Mouse (Mus musculus) CH12.LX (cell line): ENCODE data around the gene Zfp663. TPM values are rescaled to one million over a fixed set of nuclear protein-coding genes. Genes with fewer than 3 reads are reported as not detected.

Source experiments
- DNase-seq: peaks from one replicate; pipeline ENCODE4 v3.0.0-alpha.2; 2013; ENCODE audit errors: extremely low read depth
- H3K27ac ChIP-seq: 2 replicates; pipeline ENCODE4 v1.5.1; 2012; ENCODE audit warnings: low read depth, mild to moderate bottlenecking, control low read depth, moderate library complexity; ENCODE audit not compliant: insufficient read depth
- H3K27me3 ChIP-seq: replicated peaks from 2 replicates; pipeline ENCODE3; 2012; ENCODE audit warnings: inconsistent platforms
- H3K36me3 ChIP-seq, 2 experiments: replicated peaks in 1 of 2; 2 replicates each; pipeline versions ENCODE3 to v1.6.1; 2012; ENCODE audit warnings: inconsistent platforms in 1 of 2, low read length in 1 of 2, mild to moderate bottlenecking in 1 of 2, mixed read lengths in 1 of 2, moderate library complexity in 1 of 2; ENCODE audit not compliant: control insufficient read depth in 1 of 2, insufficient read depth in 1 of 2
- H3K4me1 ChIP-seq, 2 experiments: 2 replicates each; pipeline ENCODE4 v1.6.1; 2012; ENCODE audit warnings: inconsistent platforms in 1 of 2, moderate library complexity in 1 of 2; ENCODE audit not compliant: insufficient read depth in 2 of 2, control insufficient read depth in 1 of 2
- H3K4me2 ChIP-seq: 2 replicates; pipeline ENCODE4 v1.6.1; 2012; ENCODE audit warnings: low read depth, mild to moderate bottlenecking, control low read depth; ENCODE audit not compliant: poor library complexity, insufficient read depth, severe bottlenecking
- H3K4me3 ChIP-seq, 3 experiments: fragments of 150-350 bp in 1 of 3; sonication (generic) in 1 of 3; replicated peaks in 1 of 3; 2 replicates each; pipeline versions ENCODE3 to v1.5.1; 2011 to 2012; ENCODE audit warnings: low read depth in 2 of 3, low read length in 2 of 3, mild to moderate bottlenecking in 2 of 3, moderate library complexity in 2 of 3, control low read depth in 1 of 3, improper control_type of control experiment in 1 of 3, inconsistent platforms in 1 of 3, mixed read lengths in 1 of 3; ENCODE audit not compliant: poor library complexity in 1 of 3
- H3K79me2 ChIP-seq: replicated peaks from 2 replicates; pipeline ENCODE4 v1.6.1; 2012; ENCODE audit warnings: mild to moderate bottlenecking, moderate library complexity; ENCODE audit not compliant: control insufficient read depth, poor library complexity, insufficient read depth, severe bottlenecking; ENCODE audit errors: extremely low read depth
- H3K9ac ChIP-seq: 2 replicates; pipeline ENCODE4 v1.6.1; 2012; ENCODE audit warnings: low read depth, mild to moderate bottlenecking, control low read depth, moderate library complexity; ENCODE audit not compliant: insufficient read depth
- H3K9me3 ChIP-seq: replicated peaks from 2 replicates; pipeline ENCODE3; 2012; ENCODE audit warnings: low read length, inconsistent platforms, mixed read lengths
- BHLHE40 ChIP-seq: IDR thresholded peaks from 2 replicates; pipeline ENCODE4 v1.6.1; 2011; ENCODE audit warnings: mild to moderate bottlenecking, low read depth, low read length, improper control_type of control experiment
- CTCF ChIP-seq, 2 experiments: IDR thresholded peaks in 1 of 2; conservative IDR thresholded peaks in 1 of 2; 2 replicates each; pipeline ENCODE4 v1.5.1; 2011 to 2012; ENCODE audit warnings: low read depth in 2 of 2, low read length in 2 of 2, improper control_type of control experiment in 1 of 2, inconsistent platforms in 1 of 2, mild to moderate bottlenecking in 1 of 2, moderate library complexity in 1 of 2
- ELF1 ChIP-seq: IDR thresholded peaks from 2 replicates; pipeline ENCODE4 v1.6.1; 2014; ENCODE audit warnings: low read depth, mild to moderate bottlenecking, inconsistent platforms, low read length, improper control_type of control experiment
- EP300 ChIP-seq: IDR thresholded peaks from 2 replicates; pipeline ENCODE4 v1.6.1; 2011; ENCODE audit warnings: low read length, improper control_type of control experiment
- HCFC1 ChIP-seq: IDR thresholded peaks from 2 replicates; pipeline ENCODE4 v1.6.1; 2012; ENCODE audit warnings: low read depth, mild to moderate bottlenecking, inconsistent platforms, low read length, improper control_type of control experiment
- KAT2A ChIP-seq: IDR thresholded peaks from 2 replicates; pipeline ENCODE4 v1.6.1; 2012; ENCODE audit warnings: low read length, improper control_type of control experiment, inconsistent platforms; ENCODE audit not compliant: insufficient replicate concordance
- MAZ ChIP-seq: IDR thresholded peaks from 2 replicates; pipeline ENCODE4 v1.6.1; 2012; ENCODE audit warnings: low read depth, mild to moderate bottlenecking, inconsistent platforms, low read length, improper control_type of control experiment, moderate library complexity
- MEF2A ChIP-seq: IDR thresholded peaks from 2 replicates; pipeline ENCODE4 v1.6.1; 2014; ENCODE audit warnings: low read depth, mild to moderate bottlenecking, inconsistent platforms, low read length, improper control_type of control experiment, borderline replicate concordance
- MYC ChIP-seq: IDR thresholded peaks from 2 replicates; pipeline ENCODE4 v1.6.1; 2011; ENCODE audit warnings: low read depth, mild to moderate bottlenecking, improper control_type of control experiment, low read length
- NELFE ChIP-seq: IDR thresholded peaks from 2 replicates; pipeline ENCODE4 v1.6.1; 2011; ENCODE audit warnings: low read depth, low read length, improper control_type of control experiment
- NRF1 ChIP-seq: IDR thresholded peaks from 2 replicates; pipeline ENCODE4 v1.6.1; 2014; ENCODE audit warnings: low read depth, mild to moderate bottlenecking, inconsistent platforms, low read length, improper control_type of control experiment, moderate library complexity
- PAX5 ChIP-seq: IDR thresholded peaks from 2 replicates; pipeline ENCODE4 v1.6.1; 2012; ENCODE audit warnings: low read length, inconsistent platforms, mixed read lengths
- POLR2A ChIP-seq: IDR thresholded peaks from 2 replicates; pipeline ENCODE4 v1.6.1; 2011; ENCODE audit warnings: low read depth, mild to moderate bottlenecking, improper control_type of control experiment, low read length
- RAD21 ChIP-seq: IDR thresholded peaks from 2 replicates; pipeline ENCODE4 v1.6.1; 2011; ENCODE audit warnings: low read depth, mild to moderate bottlenecking, low read length, improper control_type of control experiment, moderate library complexity
- SIN3A ChIP-seq: IDR thresholded peaks from 2 replicates; pipeline ENCODE4 v1.6.1; 2012; ENCODE audit warnings: low read length, improper control_type of control experiment, inconsistent platforms
- SMC3 ChIP-seq: IDR thresholded peaks from 2 replicates; pipeline ENCODE4 v1.6.1; 2011; ENCODE audit warnings: low read depth, low read length, improper control_type of control experiment
- TCF12 ChIP-seq: IDR thresholded peaks from 2 replicates; pipeline ENCODE4 v1.6.1; 2014; ENCODE audit warnings: low read depth, mild to moderate bottlenecking, inconsistent platforms, low read length, improper control_type of control experiment
- ZC3H11A ChIP-seq: IDR thresholded peaks from 2 replicates; pipeline ENCODE4 v1.6.1; 2012; ENCODE audit warnings: low read depth, mild to moderate bottlenecking, inconsistent platforms, low read length, improper control_type of control experiment
- ZMIZ1 ChIP-seq: IDR thresholded peaks from 2 replicates; pipeline ENCODE4 v1.6.1; 2012; ENCODE audit warnings: low read depth, mild to moderate bottlenecking, inconsistent platforms, low read length, improper control_type of control experiment
- dilution Hi-C: fragments of 300-500 bp; cut with MboI; formaldehyde crosslinking; loops from 2 replicates; pipeline ENCODE4 v1.14.3; 2020; ENCODE audit warnings: low sequenced_read_pairs; ENCODE audit not compliant: extremely low pct_unique_long_range_greater_than_20kb, extremely low pct_ligation_motif_present
- in situ Hi-C: fragments of 300-500 bp; cut with MboI; formaldehyde crosslinking; loops from 3 replicates; pipeline ENCODE4 v1.14.3; 2019; ENCODE audit warnings: low sequenced_read_pairs, low pct_ligation_motif_present, low pct_unique_long_range_greater_than_20kb, mixed read lengths
- polyA plus RNA-seq: library from polyadenylated mRNA; unstranded; fragments of >175 nt; gene quantifications from 2 replicates; pipeline ENCODE4 v1.2.1, GENCODE M21; 2012; ENCODE audit warnings: low read depth; ENCODE audit not compliant: insufficient read length
- total RNA-seq, 2 experiments: library from RNA; depleted of rRNA; stranded (reverse); fragments of 300-350 nt in 1 of 2; fragments of >200 nt in 1 of 2; gene quantifications; 2 replicates each; pipeline ENCODE4 v1.2.3; 2012 to 2014

Gene Zfp663
- total and polyA plus RNA-seq, 3 experiments = not detected

- peaks cover 7% of the 10 kb centered on the region for H3K9me3 ChIP-seq
- dilution Hi-C loops = no loop called here
- no peak for DNase-seq
- H3K79me2 ChIP-seq = no peaks in the 10 kb centered on the region
- H3K27ac ChIP-seq = no peak overlapping the region
- peaks cover 3 to 7% of the 10 kb centered on the region in 2 experiments; a peak in 1 of 4 replicates for H3K4me1 ChIP-seq
- no peak overlapping the region for H3K9ac ChIP-seq
- in situ Hi-C loops = loop anchor here (5.0 to 10.0 kb wide), 4 partner anchors 91 to 418 kb away; partner anchors contain the start of genes Mmp9 and Slc13a3
- TF ChIP-seq RAD21 (no peak), POLR2A (no peak), CTCF (conservative IDR thresholded peaks at IDR 0.05 in 1 of 2, IDR thresholded peaks at IDR 0.05 in 1 of 2; ENCODE audit: low read depth in 2 of 2, low read length in 2 of 2) (peak in 1 of 2 experiments; percentile 25; a peak in 2 of 4 replicates)
- H3K36me3 ChIP-seq = no peaks in the 10 kb centered on the region
- peaks cover 43% of the 10 kb centered on the region for H3K27me3 ChIP-seq
- H3K4me3 ChIP-seq = no peak overlapping the region
- H3K4me2 ChIP-seq = no peak overlapping the region
Measured at GRCm38 (mm10) chr2:165363282-165363681, 5.2 kb downstream of the Zfp663 start.

GRCm38 (mm10) chr2:165360861-165361260 is 7.7 kb downstream of the Zfp663 start:
- TF ChIP-seq MEF2A (0 out of 2 replicates have a peak, but pooled peaks have one; percentile 20), ZMIZ1 (no peak), ZC3H11A (peak; percentile 58), KAT2A (0 out of 2 replicates have a peak, but pooled peaks have one; percentile 47), HCFC1 (0 out of 2 replicates have a peak, but pooled peaks have one; percentile 18), MYC (0 out of 2 replicates have a peak, but pooled peaks have one; percentile 21), EP300 (peak; percentile 32; the same call in 1 of the 2 replicates), ELF1 (no peak), SIN3A (peak; percentile 54; the same call in 1 of the 2 replicates), MAZ (no peak), TCF12 (peak; percentile 60; the same call in 1 of the 2 replicates), RAD21 (peak; percentile 94), NELFE (peak; percentile 20; the same call in 1 of the 2 replicates), NRF1 (no peak), BHLHE40 (peak; percentile 29; the same call in 1 of the 2 replicates), SMC3 (peak; percentile 89), PAX5 (no peak), CTCF (conservative IDR thresholded peaks at IDR 0.05 in 1 of 2, IDR thresholded peaks at IDR 0.05 in 1 of 2; ENCODE audit: low read depth in 2 of 2, low read length in 2 of 2) (peak; percentile 57 to 95)
- peaks cover 8% of the 10 kb centered on the region for H3K9me3 ChIP-seq
- H3K36me3 ChIP-seq = no peaks in the 10 kb centered on the region
- no peak overlapping the region for H3K9ac ChIP-seq
- H3K4me2 ChIP-seq = no peak overlapping the region
- H3K4me1 ChIP-seq = 0 out of 4 replicates have a peak, but pooled peaks cover 0 to 3% of the 10 kb centered on the region in 2 experiments
- DNase-seq = peak; percentile 77
- no peak overlapping the region for H3K27ac ChIP-seq
- H3K4me3 ChIP-seq = no peak overlapping the region
- dilution Hi-C loops (no loop called here), in situ Hi-C loops (loop anchor here (5.0 to 10.0 kb wide), 4 partner anchors 89 to 416 kb away; partner anchors contain the start of genes Mmp9 and Slc13a3)
- H3K79me2 ChIP-seq = no peaks in the 10 kb centered on the region
- H3K27me3 ChIP-seq = peaks cover 35% of the 10 kb centered on the region
